Mouse (Mus musculus) myocyte (in vitro differentiated cells): ENCODE results near the gene Agap2. TPM values are rescaled to one million over a fixed set of nuclear protein-coding genes. Genes with fewer than 3 reads are reported as not detected.

ENCODE experiments used
- H3K27me3 ChIP-seq: one replicate; pipeline ENCODE4 v1.6.1; 2011; ENCODE audit not compliant: control insufficient read depth, insufficient read depth, insufficient read length
- H3K36me3 ChIP-seq: one replicate; pipeline ENCODE4 v1.6.1; 2011; ENCODE audit not compliant: control insufficient read depth, insufficient read depth
- H3K4me2 ChIP-seq: one replicate; pipeline ENCODE4 v1.6.1; 2011; ENCODE audit warnings: low read depth, control low read depth
- H3K4me3 ChIP-seq: one replicate; pipeline ENCODE4 v1.5.1; 2011; ENCODE audit warnings: mild to moderate bottlenecking, control low read depth, moderate library complexity
- H3K79me2 ChIP-seq: one replicate; pipeline ENCODE4 v1.6.1; 2011; ENCODE audit not compliant: control insufficient read depth, insufficient read depth
- H3ac ChIP-seq: one replicate; pipeline ENCODE4 v1.6.1; 2011; ENCODE audit not compliant: control insufficient read depth, insufficient read length
- CEBPB ChIP-seq: IDR thresholded peaks from 2 replicates; pipeline ENCODE4 v1.6.1; 2011; ENCODE audit warnings: mild to moderate bottlenecking, moderate library complexity; ENCODE audit not compliant: poor library complexity, insufficient read depth, severe bottlenecking
- E2F4 ChIP-seq: IDR thresholded peaks from one replicate; pipeline ENCODE4 v1.6.1; 2011; ENCODE audit warnings: mild to moderate bottlenecking, control low read depth, moderate library complexity; ENCODE audit not compliant: insufficient read depth
- MAX ChIP-seq: IDR thresholded peaks from one replicate; pipeline ENCODE4 v1.6.1; 2011; ENCODE audit warnings: low read depth, mild to moderate bottlenecking, control low read depth
- MYOD1 ChIP-seq, 3 experiments: IDR thresholded peaks; one replicate each; pipeline ENCODE4 v1.6.1; 2011; ENCODE audit warnings: control low read depth in 2 of 3, low read depth in 2 of 3, mild to moderate bottlenecking in 2 of 3, moderate library complexity in 1 of 3; ENCODE audit not compliant: insufficient read length in 2 of 3, control insufficient read depth in 1 of 3
- MYOG ChIP-seq, 3 experiments: IDR thresholded peaks; one replicate each; pipeline ENCODE4 v1.6.1; 2011; ENCODE audit warnings: control low read depth in 2 of 3, low read depth in 2 of 3, mild to moderate bottlenecking in 2 of 3; ENCODE audit not compliant: insufficient read length in 2 of 3, control insufficient read depth in 1 of 3, insufficient read depth in 1 of 3
- POLR2A ChIP-seq: IDR thresholded peaks from one replicate; pipeline ENCODE4 v1.6.1; 2011; ENCODE audit warnings: low read depth, mild to moderate bottlenecking, control low read depth, moderate library complexity; ENCODE audit not compliant: insufficient read length
- POLR2AphosphoS2 ChIP-seq: IDR thresholded peaks from one replicate; pipeline ENCODE4 v1.6.1; 2011; ENCODE audit warnings: low read depth, control low read depth; ENCODE audit not compliant: insufficient read length
- REST ChIP-seq: IDR thresholded peaks from one replicate; pipeline ENCODE4 v1.6.1; 2011; ENCODE audit warnings: mild to moderate bottlenecking, control low read depth, moderate library complexity; ENCODE audit not compliant: insufficient read depth, insufficient read length
- SRF ChIP-seq: IDR thresholded peaks from one replicate; pipeline ENCODE4 v1.6.1; 2011; ENCODE audit warnings: low read depth; ENCODE audit not compliant: control insufficient read depth, insufficient read length
- TCF12 ChIP-seq: IDR thresholded peaks from one replicate; pipeline ENCODE4 v1.6.1; 2011; ENCODE audit warnings: mild to moderate bottlenecking, control low read depth; ENCODE audit not compliant: poor library complexity, insufficient read depth, severe bottlenecking
- TCF3 ChIP-seq: IDR thresholded peaks from one replicate; pipeline ENCODE4 v1.6.1; 2011; ENCODE audit warnings: low read depth, control low read depth; ENCODE audit not compliant: insufficient read length
- USF1 ChIP-seq: IDR thresholded peaks from one replicate; pipeline ENCODE4 v1.6.1; 2011; ENCODE audit warnings: low read depth, mild to moderate bottlenecking, control low read depth, moderate library complexity
- polyA plus RNA-seq: library from polyadenylated mRNA; unstranded; fragments of >200 nt; fragmentation: generic; extraction: Trizol; gene quantifications from one replicate; pipeline ENCODE4 v1.2.1, GENCODE M21; 2012; ENCODE audit warnings: missing spikeins

Gene Agap2
- polyA plus RNA-seq, 1 experiment = 1.2 TPM

DNA sequence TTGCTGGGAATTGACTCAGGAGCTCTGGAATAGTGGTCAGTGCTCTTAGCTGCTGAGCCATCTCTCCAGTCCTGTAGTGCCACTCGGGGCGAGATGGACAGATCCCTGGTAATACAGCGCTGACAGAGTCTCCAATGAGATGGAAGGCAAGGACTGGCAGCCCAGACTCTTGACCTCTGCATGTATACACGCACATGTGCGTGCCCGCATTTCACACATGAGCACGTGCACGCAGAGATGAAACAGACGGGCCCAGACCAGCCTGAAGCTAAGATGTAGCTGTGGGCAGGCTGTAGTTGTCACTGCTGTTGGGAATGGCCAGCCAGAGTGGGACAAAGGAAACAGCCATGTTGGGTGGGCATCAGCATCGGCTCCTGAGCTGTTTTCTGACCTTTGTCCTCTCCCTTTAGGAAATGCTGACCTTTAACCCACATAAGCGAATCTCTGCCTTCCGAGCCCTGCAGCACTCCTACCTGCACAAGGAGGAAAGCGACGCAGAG lies 8.5 kb upstream of the Agap2 start:
- TF ChIP-seq MYOD1 (IDR thresholded peaks at IDR 0.05; ENCODE audit: control insufficient read depth in 1 of 3, insufficient read length in 2 of 3, low read depth in 2 of 3) = no peak
- TF ChIP-seq E2F4 = no peak
- no peak for TF ChIP-seq MYOG (IDR thresholded peaks at IDR 0.05; ENCODE audit: control insufficient read depth in 1 of 3, insufficient read depth in 1 of 3, insufficient read length in 2 of 3, low read depth in 2 of 3)
- TF ChIP-seq REST = no peak
- TF ChIP-seq SRF = no peak
- TF ChIP-seq POLR2AphosphoS2 = peak; percentile 62
- TF ChIP-seq TCF12 = no peak
- peak; percentile 17 for TF ChIP-seq POLR2A
- TF ChIP-seq TCF3 = no peak
- H3K27me3 ChIP-seq = no peaks in the 10 kb centered on the region
- no peak overlapping the region for H3ac ChIP-seq
- H3K4me2 ChIP-seq = no peak overlapping the region
- peaks cover 42% of the 10 kb centered on the region for H3K79me2 ChIP-seq
- peaks cover 35% of the 10 kb centered on the region for H3K36me3 ChIP-seq
- no peak overlapping the region for H3K4me3 ChIP-seq

GRCm38 (mm10) chr10:127068360-127069038 lies 6.6 kb upstream of the Agap2 start:
- peak overlapping the region; percentile 98 for H3K4me3 ChIP-seq
- H3K27me3 ChIP-seq = no peaks in the 10 kb centered on the region
- peaks cover 42% of the 10 kb centered on the region for H3K79me2 ChIP-seq
- no peak for TF ChIP-seq MAX
- peak; percentile 7 for TF ChIP-seq POLR2AphosphoS2
- no peak for TF ChIP-seq MYOD1 (IDR thresholded peaks at IDR 0.05; ENCODE audit: control insufficient read depth in 1 of 3, insufficient read length in 2 of 3, low read depth in 2 of 3)
- TF ChIP-seq SRF = no peak
- TF ChIP-seq TCF3 = no peak
- no peak for TF ChIP-seq MYOG (IDR thresholded peaks at IDR 0.05; ENCODE audit: control insufficient read depth in 1 of 3, insufficient read depth in 1 of 3, insufficient read length in 2 of 3, low read depth in 2 of 3)
- TF ChIP-seq POLR2A = peak; percentile 8
- TF ChIP-seq CEBPB = no peak
- no peak for TF ChIP-seq E2F4
- no peak for TF ChIP-seq USF1
- TF ChIP-seq REST = no peak
- no peak for TF ChIP-seq TCF12
- peak overlapping the region; percentile 41 for H3ac ChIP-seq
- H3K36me3 ChIP-seq = peaks cover 35% of the 10 kb centered on the region
- peak overlapping the region; percentile 96 for H3K4me2 ChIP-seq

- H3ac ChIP-seq = peak overlapping the region; percentile 41
- H3K79me2 ChIP-seq = peaks cover 32% of the 10 kb centered on the region
- peak overlapping the region; percentile 98 for H3K4me3 ChIP-seq
- TF ChIP-seq POLR2AphosphoS2 = peak; percentile 46
- no peak for TF ChIP-seq POLR2A
- no peaks in the 10 kb centered on the region for H3K27me3 ChIP-seq
- H3K36me3 ChIP-seq = peaks cover 35% of the 10 kb centered on the region
- peak overlapping the region; percentile 96 for H3K4me2 ChIP-seq
Observed at GRCm38 (mm10) chr10:127069281-127070189, 5.5 kb upstream of the Agap2 start.

- peaks cover 27% of the 10 kb centered on the region for H3K36me3 ChIP-seq
Observed at GRCm38 (mm10) chr10:127070190-127071121, 4.6 kb upstream of the Agap2 start, which contains the start of gene Tspan31. Tspan31 (minus strand) TSS chr10:127070264.

More at GRCm38 (mm10) chr10:127070190-127071121, 4.6 kb upstream of the Agap2 start, which contains the start of gene Tspan31:
- H3K79me2 ChIP-seq = peaks cover 23% of the 10 kb centered on the region
- peak within 1 kb of the TSS; percentile 97 for H3K4me2 ChIP-seq
- no peaks in the 10 kb centered on the region for H3K27me3 ChIP-seq
- TF ChIP-seq POLR2A (peak; percentile 29), MAX (no peak), CEBPB (peak; percentile 47; the same call in 1 of the 2 replicates), POLR2AphosphoS2 (peak; percentile 81)
- H3ac ChIP-seq = peak within 1 kb of the TSS; percentile 41
- H3K4me3 ChIP-seq = peak within 1 kb of the TSS; percentile 98
